Mouse (Mus musculus): ENCODE data around the gene Actr5. TPM values are rescaled to one million over a fixed set of nuclear protein-coding genes. Genes with fewer than 3 reads are reported as not detected.

Gene Actr5
- polyA plus RNA-seq, 1 experiment from 2014 or later: 20.7 TPM

DNA sequence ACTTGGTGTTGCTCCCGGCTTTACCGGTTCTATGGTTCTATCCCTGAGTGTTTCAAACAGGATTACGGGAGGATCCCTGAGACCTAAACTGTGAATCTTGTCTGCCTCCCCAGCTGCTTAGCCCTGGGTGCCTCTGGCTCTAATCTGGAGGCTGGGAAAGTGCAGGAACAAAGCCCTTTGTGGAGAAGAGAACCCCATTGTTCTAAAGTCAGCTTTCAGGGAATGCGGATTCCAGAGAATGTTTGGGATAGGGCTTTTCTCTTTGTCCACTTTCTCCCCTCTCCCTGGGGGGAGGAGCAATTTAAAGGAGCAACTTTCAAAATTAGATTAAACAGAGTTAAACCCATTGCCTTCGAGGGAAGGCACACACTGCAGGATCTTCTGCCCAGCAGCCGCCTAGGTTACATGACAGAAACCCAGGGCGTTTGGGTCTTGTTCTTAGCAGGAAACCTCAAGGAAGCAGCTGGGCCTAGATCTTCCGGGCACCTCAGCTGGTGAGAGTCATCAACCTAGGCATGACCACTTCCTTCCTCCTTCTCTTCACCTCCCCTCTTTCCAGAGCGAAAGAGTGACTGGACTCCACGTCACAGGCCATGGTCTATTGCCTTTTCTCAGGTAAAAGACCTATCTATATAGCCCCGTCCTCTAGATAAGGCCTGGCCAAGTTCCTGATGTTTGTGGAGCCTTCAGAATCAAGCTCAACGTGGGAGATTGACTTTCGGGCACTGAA lies 41.5 kb downstream of the Actr5 start:
- no peak overlapping the region for H3K27ac ChIP-seq (ENCODE audit: low read depth, low read length)
- H3K36me3 ChIP-seq (ENCODE audit: control insufficient read depth, insufficient read depth, low read length): no peaks in the 10 kb centered on the region

DNA sequence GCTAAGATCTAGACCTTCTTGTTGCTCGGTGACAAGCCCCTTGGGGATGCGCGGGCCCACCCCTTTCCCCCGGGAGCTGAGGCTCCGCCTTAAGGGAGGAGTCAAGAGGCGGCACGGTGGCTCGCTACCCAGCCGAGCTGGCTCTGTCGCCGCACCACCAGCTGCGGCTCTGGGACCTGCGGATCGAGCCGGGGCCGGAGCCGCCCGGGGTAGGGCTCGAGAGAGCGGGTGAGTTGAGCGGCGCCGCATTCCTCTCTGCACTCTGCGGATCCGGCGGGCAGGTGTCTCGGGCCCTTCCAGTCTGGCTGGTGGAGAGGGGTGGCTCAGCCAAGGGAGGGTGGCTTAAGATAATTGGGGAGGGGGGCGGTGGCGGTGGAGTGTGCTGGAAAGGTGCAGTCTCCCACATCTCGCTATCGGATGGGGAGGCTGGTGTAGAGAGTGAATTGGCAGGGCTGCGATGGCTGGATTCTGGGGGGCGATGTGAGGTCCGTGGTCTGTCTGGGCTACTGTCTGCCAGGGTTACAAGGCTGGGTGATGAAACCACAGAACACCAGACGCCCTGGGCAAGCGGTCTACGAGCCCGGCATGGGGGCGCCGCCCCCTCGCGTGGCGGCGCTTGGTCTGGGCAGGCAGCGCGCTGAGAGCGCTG lies 42.5 kb downstream of the Actr5 start:
- peaks cover 13% of the 10 kb centered on the region for H3K4me1 ChIP-seq (replicated peaks; ENCODE audit: control insufficient read depth, insufficient read depth, low read length)
- no peak overlapping the region for H3K27ac ChIP-seq (ENCODE audit: low read depth, low read length)

More for the DNA sequence above, 41.5 kb downstream of the Actr5 start:
- DNase-seq (ENCODE audit: low spot score) (no peak), ATAC-seq (replicated peaks; ENCODE audit: low FRiP score) (no peak)
- Histone ChIP-seq H3K9ac (ENCODE audit: low read length) (no peak overlapping the region; the same call in 1 of the 2 replicates), H3K27me3 (ENCODE audit: control insufficient read depth, insufficient read depth, low read length) (peaks cover 26% of the 10 kb centered on the region), H3K4me3 (ENCODE audit: low read depth, low read length) (no peak overlapping the region), H3K4me1 (replicated peaks; ENCODE audit: control insufficient read depth, insufficient read depth, low read length) (peaks cover 13% of the 10 kb centered on the region), H3K9me3 (ENCODE audit: control insufficient read depth, low read length) (no peaks in the 10 kb centered on the region), H3K4me2 (ENCODE audit: low read depth, low read length, severe bottlenecking) (peak overlapping the region; percentile 99; the same call in 1 of the 2 replicates)
- WGBS: 26% methylated on average over 13 of the region's 13 CpGs

DNA sequence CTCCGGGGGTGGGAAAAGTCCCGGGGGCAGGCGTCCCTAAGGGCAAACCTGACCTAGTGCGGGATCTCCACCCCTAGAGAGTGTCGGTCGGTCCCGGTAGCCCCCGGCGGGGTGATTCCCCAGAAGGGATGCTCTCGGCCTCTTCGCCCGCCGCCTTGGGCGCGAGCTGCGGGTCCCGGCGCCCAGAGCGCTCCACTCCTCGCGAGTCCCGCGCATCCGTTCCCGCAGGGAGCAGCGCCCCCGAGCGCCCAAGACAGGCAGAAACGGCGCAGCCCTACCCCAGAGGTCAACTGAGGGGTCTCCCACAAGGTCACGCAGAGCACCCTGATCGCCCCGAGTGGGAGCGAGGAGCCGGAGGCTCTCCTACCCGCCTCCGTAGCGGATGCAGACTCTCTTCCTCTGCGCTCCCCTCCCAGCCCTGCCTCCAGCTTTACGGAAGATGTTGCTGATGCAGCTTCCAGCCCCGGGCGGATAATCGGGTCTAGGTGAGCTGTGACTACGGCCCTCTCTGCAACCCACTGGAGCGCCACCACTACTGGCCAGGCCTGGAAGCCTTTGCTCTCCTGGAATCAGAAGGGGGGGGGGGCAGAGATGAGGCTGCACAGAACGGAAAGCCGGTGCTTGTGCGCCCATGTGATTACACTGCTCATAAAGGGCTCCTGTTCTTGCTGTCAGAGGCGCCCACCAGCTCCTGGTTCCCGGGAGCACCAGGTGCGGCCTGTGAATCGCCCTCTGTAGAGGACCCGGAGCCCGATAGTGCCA lies 43.2 kb downstream of the Actr5 start:
- Histone ChIP-seq H3K27ac (ENCODE audit: low read depth, low read length) (no peak overlapping the region), H3K4me3 (ENCODE audit: low read depth, low read length) (peak overlapping the region; percentile 52), H3K4me2 (ENCODE audit: low read depth, low read length, severe bottlenecking) (peak overlapping the region; percentile 99), H3K27me3 (ENCODE audit: control insufficient read depth, insufficient read depth, low read length) (peaks cover 26% of the 10 kb centered on the region), H3K9me3 (ENCODE audit: control insufficient read depth, low read length) (no peaks in the 10 kb centered on the region), H3K9ac (ENCODE audit: low read length) (peak overlapping the region; percentile 53), H3K36me3 (ENCODE audit: control insufficient read depth, insufficient read depth, low read length) (no peaks in the 10 kb centered on the region), H3K4me1 (replicated peaks; ENCODE audit: control insufficient read depth, insufficient read depth, low read length) (peaks cover 13% of the 10 kb centered on the region)
- under 1% methylated on average over 54 of the region's 54 CpGs for WGBS
- DNase-seq (ENCODE audit: low spot score) (peak; percentile 78), ATAC-seq (replicated peaks; ENCODE audit: low FRiP score) (peak; percentile 34)

More for the DNA sequence above, 42.5 kb downstream of the Actr5 start:
- H3K9ac ChIP-seq (ENCODE audit: low read length): peak overlapping the region; percentile 53
- DNase-seq (ENCODE audit: low spot score) (peak; percentile 86), ATAC-seq (replicated peaks; ENCODE audit: low FRiP score) (peak; percentile 85)
- H3K9me3 ChIP-seq (ENCODE audit: control insufficient read depth, low read length): no peaks in the 10 kb centered on the region
- H3K4me3 ChIP-seq (ENCODE audit: low read depth, low read length): peak overlapping the region; percentile 52
- no peaks in the 10 kb centered on the region for H3K36me3 ChIP-seq (ENCODE audit: control insufficient read depth, insufficient read depth, low read length)
- H3K27me3 ChIP-seq (ENCODE audit: control insufficient read depth, insufficient read depth, low read length): peaks cover 26% of the 10 kb centered on the region
- H3K4me2 ChIP-seq (ENCODE audit: low read depth, low read length, severe bottlenecking): peak overlapping the region; percentile 99
- WGBS: under 1% methylated on average over 47 of the region's 47 CpGs

DNA sequence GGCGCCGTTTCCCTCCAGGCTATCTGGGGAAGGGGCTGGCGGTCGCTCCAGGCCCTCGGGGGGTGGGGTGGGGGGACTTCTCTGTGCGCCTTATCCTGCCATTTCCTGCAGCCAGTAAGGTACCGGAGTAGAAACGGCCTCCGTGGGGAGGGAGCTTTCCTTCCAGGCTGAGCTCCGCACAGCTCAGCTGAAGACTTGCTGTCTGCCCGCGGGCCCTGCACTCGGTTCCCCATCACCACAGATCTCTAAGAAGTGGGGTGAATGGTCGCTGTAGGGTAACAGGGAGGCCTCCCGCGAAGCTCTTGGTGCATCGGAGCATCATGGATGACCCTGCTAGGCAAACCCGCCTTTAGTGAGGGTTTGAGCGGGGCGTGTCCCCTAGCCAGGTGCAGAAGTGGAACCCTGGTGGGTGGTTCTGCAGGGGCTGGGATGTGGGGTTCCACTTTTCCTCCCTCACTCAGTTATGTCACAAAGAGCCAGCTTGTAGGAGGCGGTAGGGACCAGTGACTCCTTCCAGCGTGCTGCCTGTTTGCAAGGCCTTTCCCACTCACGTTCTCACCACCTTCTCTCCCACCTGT lies 43.8 kb downstream of the Actr5 start:
- WGBS: 9% methylated on average over 23 of the region's 23 CpGs
- Histone ChIP-seq H3K4me3 (ENCODE audit: low read depth, low read length) (peak overlapping the region; percentile 52), H3K36me3 (ENCODE audit: control insufficient read depth, insufficient read depth, low read length) (no peaks in the 10 kb centered on the region), H3K27ac (ENCODE audit: low read depth, low read length) (no peak overlapping the region), H3K9me3 (ENCODE audit: control insufficient read depth, low read length) (no peaks in the 10 kb centered on the region), H3K4me1 (replicated peaks; ENCODE audit: control insufficient read depth, insufficient read depth, low read length) (peaks cover 15% of the 10 kb centered on the region), H3K4me2 (ENCODE audit: low read depth, low read length, severe bottlenecking) (peak overlapping the region; percentile 99), H3K27me3 (ENCODE audit: control insufficient read depth, insufficient read depth, low read length) (peaks cover 26% of the 10 kb centered on the region), H3K9ac (ENCODE audit: low read length) (peak overlapping the region; percentile 53)
- no peak for DNase-seq (ENCODE audit: low spot score)
- ATAC-seq (replicated peaks; ENCODE audit: low FRiP score): no peak

DNA sequence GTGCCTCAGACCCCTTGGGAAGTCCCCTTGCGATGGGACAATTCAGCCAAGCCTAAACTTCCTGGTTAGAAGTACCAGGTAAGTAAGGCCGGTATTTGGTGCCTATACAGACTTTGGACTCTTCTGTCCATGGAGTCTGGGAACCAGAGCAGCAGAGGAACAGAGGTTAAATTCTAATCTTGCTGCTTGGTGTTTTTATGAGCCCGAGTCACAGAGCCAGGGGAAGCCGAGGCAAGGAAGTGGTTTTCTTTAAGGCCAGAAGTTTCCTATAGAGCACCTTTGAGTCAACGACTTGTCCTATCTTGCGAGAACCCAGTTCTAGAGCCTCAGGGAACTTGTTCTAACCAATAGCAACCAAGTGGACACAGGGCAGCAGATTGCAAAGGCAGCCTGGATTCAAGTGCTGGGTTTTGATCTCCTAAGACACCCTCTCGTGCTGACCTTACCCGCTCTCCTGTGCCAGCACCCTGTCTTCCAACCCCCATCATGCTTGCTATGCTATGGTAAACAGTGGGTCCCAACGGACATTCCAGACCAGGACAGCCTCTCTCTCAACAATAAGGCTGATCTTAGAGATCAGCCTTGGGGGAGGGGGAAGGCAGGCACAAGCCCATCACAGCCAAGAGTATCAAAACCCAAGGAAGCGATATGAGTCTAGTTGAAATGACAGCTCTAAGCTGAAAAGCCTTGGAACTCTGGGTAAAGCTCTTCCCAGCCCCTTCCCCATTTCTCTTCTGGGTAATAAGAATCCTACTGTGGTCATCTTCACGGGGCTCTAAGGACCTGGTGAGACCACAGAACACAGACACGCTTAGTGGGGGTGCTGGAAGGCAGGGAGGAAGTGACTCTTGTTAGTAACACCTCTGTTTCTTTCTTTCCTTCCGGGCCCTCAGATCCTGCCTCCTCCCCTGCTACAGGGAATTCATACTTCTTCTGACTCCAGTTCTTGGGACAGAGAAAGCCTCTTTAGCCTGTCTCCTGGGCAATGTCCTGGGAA lies 44.8 kb downstream of the Actr5 start:
- no peak for ATAC-seq (replicated peaks; ENCODE audit: low FRiP score)
- Histone ChIP-seq H3K9ac (ENCODE audit: low read length) (no peak overlapping the region), H3K27ac (ENCODE audit: low read depth, low read length) (no peak overlapping the region), H3K27me3 (ENCODE audit: control insufficient read depth, insufficient read depth, low read length) (peaks cover 26% of the 10 kb centered on the region), H3K4me3 (ENCODE audit: low read depth, low read length) (no peak overlapping the region), H3K9me3 (ENCODE audit: control insufficient read depth, low read length) (no peaks in the 10 kb centered on the region), H3K4me1 (replicated peaks; ENCODE audit: control insufficient read depth, insufficient read depth, low read length) (peaks cover 15% of the 10 kb centered on the region), H3K36me3 (ENCODE audit: control insufficient read depth, insufficient read depth, low read length) (no peaks in the 10 kb centered on the region), H3K4me2 (ENCODE audit: low read depth, low read length, severe bottlenecking) (no peak overlapping the region)
- DNase-seq (ENCODE audit: low spot score): no peak
- WGBS: 71% methylated on average over 13 of the region's 13 CpGs

DNA sequence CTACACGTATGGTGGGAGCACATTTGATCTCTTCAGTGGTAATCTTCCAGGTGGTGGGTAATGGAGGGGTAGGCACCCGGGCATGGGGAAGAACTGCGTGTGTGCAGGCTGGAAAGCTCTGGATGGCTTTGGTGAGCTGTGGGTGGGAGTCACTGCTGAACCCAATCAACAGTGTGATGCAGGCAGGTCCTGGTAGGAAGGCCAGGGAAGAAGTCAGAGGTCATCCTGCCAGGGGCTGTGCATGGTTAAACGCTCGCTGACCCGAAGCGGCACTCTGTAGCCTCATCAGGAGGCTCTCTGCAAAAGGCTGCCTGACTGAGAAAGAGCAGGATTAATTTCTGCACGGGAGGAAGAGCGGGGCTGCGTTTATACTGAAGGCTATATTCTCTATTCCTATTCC lies 45.9 kb downstream of the Actr5 start:
- peaks cover 26% of the 10 kb centered on the region for H3K27me3 ChIP-seq (ENCODE audit: control insufficient read depth, insufficient read depth, low read length)
- H3K9ac ChIP-seq (ENCODE audit: low read length): no peak overlapping the region
- no peak for ATAC-seq (replicated peaks; ENCODE audit: low FRiP score)
- DNase-seq (ENCODE audit: low spot score): no peak
- no peak overlapping the region for H3K4me3 ChIP-seq (ENCODE audit: low read depth, low read length)
- no peak overlapping the region for H3K27ac ChIP-seq (ENCODE audit: low read depth, low read length)
- no peaks in the 10 kb centered on the region for H3K36me3 ChIP-seq (ENCODE audit: control insufficient read depth, insufficient read depth, low read length)
- H3K4me1 ChIP-seq (replicated peaks; ENCODE audit: control insufficient read depth, insufficient read depth, low read length): peaks cover 15% of the 10 kb centered on the region
- no peaks in the 10 kb centered on the region for H3K9me3 ChIP-seq (ENCODE audit: control insufficient read depth, low read length)
- WGBS: 33% methylated on average over 10 of the region's 10 CpGs
- H3K4me2 ChIP-seq (ENCODE audit: low read depth, low read length, severe bottlenecking): no peak overlapping the region

DNA sequence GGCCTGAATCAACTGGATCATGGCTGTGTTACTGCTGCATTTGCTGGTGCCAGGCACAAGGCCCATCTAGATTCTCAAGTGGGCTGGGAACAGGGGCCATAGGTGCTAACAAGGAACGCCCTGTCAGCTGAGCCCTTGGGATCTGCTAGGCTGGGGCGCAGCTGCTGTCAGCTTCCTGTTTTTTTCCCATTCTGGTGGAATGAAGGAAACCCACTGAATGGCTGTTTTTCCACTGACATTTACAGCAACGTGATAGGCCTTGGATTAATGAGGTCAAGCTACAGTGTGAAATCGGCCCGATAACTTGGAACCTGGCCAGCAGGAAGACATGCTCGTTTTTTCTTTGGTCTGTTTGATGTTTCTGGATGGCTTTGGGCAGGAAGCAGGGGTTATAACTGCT lies 48.1 kb downstream of the Actr5 start:
- WGBS: 48% methylated on average over 6 of the region's 6 CpGs
- peaks cover 5% of the 10 kb centered on the region; the same call in 1 of the 2 replicates for H3K4me1 ChIP-seq (replicated peaks; ENCODE audit: control insufficient read depth, insufficient read depth, low read length)
- no peaks in the 10 kb centered on the region for H3K9me3 ChIP-seq (ENCODE audit: control insufficient read depth, low read length)
- DNase-seq (ENCODE audit: low spot score): no peak
- H3K4me3 ChIP-seq (ENCODE audit: low read depth, low read length): no peak overlapping the region
- peaks cover 17% of the 10 kb centered on the region for H3K27me3 ChIP-seq (ENCODE audit: control insufficient read depth, insufficient read depth, low read length)
- H3K27ac ChIP-seq (ENCODE audit: low read depth, low read length): no peak overlapping the region
- no peak overlapping the region for H3K4me2 ChIP-seq (ENCODE audit: low read depth, low read length, severe bottlenecking)
- H3K9ac ChIP-seq (ENCODE audit: low read length): no peak overlapping the region
- no peak for ATAC-seq (replicated peaks; ENCODE audit: low FRiP score)
- no peaks in the 10 kb centered on the region for H3K36me3 ChIP-seq (ENCODE audit: control insufficient read depth, insufficient read depth, low read length)
